Mouse (Mus musculus): ENCODE results near the gene Ints14. TPM values are rescaled to one million over a fixed set of nuclear protein-coding genes. Genes with fewer than 3 reads are reported as not detected.

Ints14 gene
- polyA plus RNA-seq, 1 experiment from 2014 or later: 45.0 TPM

DNA sequence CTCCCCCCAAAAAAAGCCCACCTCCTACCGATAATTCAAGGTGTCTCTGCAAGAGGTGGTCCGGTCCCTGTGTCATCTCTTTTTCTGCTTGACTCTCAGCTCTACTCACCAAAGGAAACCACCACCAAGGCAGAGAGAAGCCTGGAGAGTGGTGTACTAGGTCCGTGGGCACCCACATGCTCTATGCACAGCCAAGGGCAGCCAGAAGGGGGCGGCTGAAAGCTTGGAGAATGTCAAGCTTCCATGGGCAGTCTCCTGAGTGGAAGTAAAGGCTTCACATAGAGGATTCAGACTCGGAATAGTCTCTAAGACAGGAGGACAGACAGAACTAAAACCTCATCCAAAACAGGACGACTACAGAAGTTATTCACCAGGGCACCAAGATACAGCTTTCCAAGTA is 50.6 kb downstream of the Ints14 start:
- no peaks in the 10 kb centered on the region for H3K9me3 ChIP-seq
- ATAC-seq (replicated peaks): no peak
- H3K36me3 ChIP-seq: peaks cover 14% of the 10 kb centered on the region
- no peak overlapping the region for H3K4me3 ChIP-seq
- WGBS: 54% methylated on average over 6 of the region's 6 CpGs
- H3K4me2 ChIP-seq (replicated peaks): no peak overlapping the region
- H3K27me3 ChIP-seq: no peaks in the 10 kb centered on the region
- H3K27ac ChIP-seq (replicated peaks): no peak overlapping the region
- H3K9ac ChIP-seq (replicated peaks): no peak overlapping the region
- H3K4me1 ChIP-seq: peaks cover 11% of the 10 kb centered on the region

DNA sequence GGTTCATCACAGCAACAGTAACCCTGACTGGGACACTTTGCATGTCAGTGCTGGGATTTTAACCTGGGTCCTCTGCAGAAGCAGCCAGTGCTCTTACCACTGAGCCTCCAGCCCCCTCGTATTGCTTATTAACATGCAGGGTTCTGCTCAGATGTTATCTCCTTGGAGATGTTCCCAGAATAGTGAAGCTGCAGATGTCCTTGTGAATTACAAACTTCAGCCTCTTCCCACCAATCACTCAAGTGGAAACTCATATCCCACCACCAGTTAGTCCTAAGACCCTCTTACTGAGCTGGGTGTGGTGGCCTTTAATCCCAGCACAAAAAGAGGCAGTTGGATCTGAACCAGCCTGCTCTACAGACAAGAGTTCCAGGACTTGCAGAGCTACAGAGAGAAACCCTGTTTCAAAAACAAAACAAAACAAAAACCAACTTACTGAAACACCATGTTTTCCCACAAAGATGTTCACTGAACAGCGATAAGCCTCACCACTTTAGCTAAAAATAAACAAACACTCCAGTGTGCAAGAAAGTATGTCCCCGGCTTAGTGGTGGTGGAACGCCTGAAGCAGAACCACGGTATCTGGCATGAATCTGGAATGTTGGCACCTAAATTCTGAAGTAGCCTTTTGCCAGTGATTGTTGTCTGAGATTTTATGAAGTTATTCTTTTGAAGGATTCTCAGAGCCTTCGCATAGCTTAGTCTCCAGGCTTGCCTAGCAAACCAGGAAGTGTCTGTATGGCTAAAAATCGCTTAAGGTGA is 54.9 kb downstream of the Ints14 start:
- Histone ChIP-seq H3K9me3 (no peaks in the 10 kb centered on the region), H3K4me2 (replicated peaks) (no peak overlapping the region), H3K9ac (replicated peaks) (no peak overlapping the region), H3K27me3 (no peaks in the 10 kb centered on the region), H3K4me3 (no peak overlapping the region), H3K4me1 (peaks cover 54% of the 10 kb centered on the region), H3K27ac (replicated peaks) (0 out of 2 replicates have a peak overlapping the region, but pooled peaks have one; percentile 31), H3K36me3 (no peaks in the 10 kb centered on the region)
- no peak for ATAC-seq (replicated peaks)
- WGBS: 72% methylated on average over 7 of the region's 7 CpGs

DNA sequence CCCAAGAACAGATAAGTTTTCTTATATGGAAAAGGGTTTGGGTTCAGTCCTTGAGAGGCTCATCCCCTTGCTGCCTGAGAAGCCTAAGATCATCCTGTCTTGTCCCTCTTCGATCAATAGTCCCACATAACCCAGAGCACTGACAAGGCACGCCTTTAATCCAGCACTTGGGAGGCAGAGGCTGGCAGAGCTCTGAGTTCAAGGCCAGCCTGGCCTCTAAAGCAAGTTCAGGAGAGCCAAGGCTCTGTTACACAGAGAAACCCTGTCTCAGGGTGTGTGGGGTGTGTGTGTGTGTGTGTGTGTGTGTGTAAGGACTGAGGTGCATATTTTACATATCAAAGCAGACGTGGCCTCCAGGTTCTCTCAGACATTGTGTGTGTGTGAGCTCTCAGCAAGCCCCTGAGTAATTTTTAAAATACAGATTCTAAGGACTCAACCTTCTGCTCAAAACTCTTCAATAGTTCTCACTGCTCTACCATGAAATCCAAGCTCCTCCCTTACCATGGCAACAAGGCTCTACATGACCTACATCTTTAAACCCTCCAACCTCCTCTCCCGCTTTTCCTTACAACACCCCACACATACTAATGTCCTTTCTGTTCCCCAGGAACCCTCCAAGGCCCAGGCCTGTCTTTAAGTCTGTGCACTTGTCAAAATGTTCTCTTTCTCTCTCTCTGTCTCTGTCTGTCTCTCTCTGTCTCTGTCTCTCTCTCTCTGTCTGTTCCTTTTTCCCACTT is 55.7 kb downstream of the Ints14 start:
- H3K4me2 ChIP-seq (replicated peaks): no peak overlapping the region
- H3K4me3 ChIP-seq: no peak overlapping the region
- H3K27me3 ChIP-seq: no peaks in the 10 kb centered on the region
- H3K9ac ChIP-seq (replicated peaks): no peak overlapping the region
- peaks cover 55% of the 10 kb centered on the region for H3K4me1 ChIP-seq
- H3K9me3 ChIP-seq: no peaks in the 10 kb centered on the region
- 71% methylated on average over 4 of the region's 4 CpGs for WGBS
- H3K36me3 ChIP-seq: no peaks in the 10 kb centered on the region
- peak overlapping the region; percentile 31; the same call in 1 of the 2 replicates for H3K27ac ChIP-seq (replicated peaks)
- ATAC-seq (replicated peaks): no peak

DNA sequence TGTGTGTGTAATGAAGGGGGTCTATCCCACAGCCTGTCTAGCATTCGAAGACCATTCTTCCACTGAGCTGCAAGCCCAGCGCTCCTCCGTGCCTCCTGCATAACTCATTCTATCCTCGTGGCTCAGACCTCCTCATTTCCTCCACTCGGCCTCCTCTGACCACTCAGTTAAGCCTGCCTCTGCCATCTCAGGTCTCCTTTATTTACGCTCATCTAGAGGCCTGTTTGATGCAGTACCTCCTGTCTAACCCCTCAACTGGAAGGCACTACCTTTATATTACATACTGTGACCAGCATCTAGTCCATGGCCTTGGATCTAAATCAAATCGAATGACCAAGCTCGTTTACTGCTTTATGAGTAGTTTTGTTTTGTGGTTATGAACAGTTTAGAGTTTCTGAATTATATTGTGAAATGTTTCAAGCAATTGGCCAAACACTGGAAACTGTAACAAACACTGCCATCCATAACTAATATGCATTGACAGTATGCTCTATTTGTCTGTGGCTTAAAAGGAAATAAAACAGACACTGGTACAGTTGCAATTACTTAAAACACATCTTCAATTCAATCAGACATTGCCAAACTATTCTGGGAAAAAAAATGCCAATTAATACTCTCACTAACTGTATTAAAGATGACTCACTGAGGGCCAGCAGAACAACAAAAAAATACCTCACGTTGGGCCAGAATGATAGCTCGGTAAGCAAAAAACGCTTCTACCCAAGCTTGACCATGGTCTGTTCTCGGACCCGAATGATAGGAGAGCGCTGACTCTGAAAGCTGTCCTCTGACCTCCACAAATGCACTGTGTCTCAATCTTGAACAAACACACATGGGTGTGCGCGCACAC is 56.5 kb downstream of the Ints14 start:
- no peak overlapping the region for H3K9ac ChIP-seq (replicated peaks)
- H3K4me3 ChIP-seq: no peak overlapping the region
- 79% methylated on average over 16 of the region's 16 CpGs for WGBS
- peak overlapping the region; percentile 31; the same call in 1 of the 2 replicates for H3K27ac ChIP-seq (replicated peaks)
- no peak for ATAC-seq (replicated peaks)
- H3K9me3 ChIP-seq: no peaks in the 10 kb centered on the region
- no peaks in the 10 kb centered on the region for H3K27me3 ChIP-seq
- no peak overlapping the region for H3K4me2 ChIP-seq (replicated peaks)
- no peaks in the 10 kb centered on the region for H3K36me3 ChIP-seq
- peaks cover 59% of the 10 kb centered on the region for H3K4me1 ChIP-seq

DNA sequence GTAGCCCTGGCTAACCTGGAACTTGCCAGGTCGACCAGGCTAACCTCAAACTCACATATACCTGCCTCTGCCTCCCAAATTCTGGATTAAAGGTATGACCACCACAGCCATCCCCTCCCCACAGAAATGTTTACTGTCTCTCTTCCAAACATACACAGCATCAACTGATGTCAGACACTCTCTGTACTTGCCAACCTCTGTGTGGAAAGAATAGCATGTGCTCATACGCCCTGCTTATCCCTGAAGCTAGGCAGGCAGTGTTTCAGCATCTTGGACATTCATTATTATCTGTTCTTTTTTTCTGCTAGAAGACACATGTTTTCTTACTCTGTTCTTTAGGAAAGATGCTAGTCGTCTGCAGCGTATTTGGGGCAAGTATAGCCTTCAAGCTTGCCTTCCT is 57.2 kb downstream of the Ints14 start:
- H3K27ac ChIP-seq (replicated peaks): no peak overlapping the region
- H3K4me3 ChIP-seq: no peak overlapping the region
- H3K4me1 ChIP-seq: peaks cover 61% of the 10 kb centered on the region
- H3K27me3 ChIP-seq: no peaks in the 10 kb centered on the region
- no peak for ATAC-seq (replicated peaks)
- no peaks in the 10 kb centered on the region for H3K9me3 ChIP-seq
- WGBS: 85% methylated on average over 4 of the region's 4 CpGs
- no peak overlapping the region for H3K9ac ChIP-seq (replicated peaks)
- no peaks in the 10 kb centered on the region for H3K36me3 ChIP-seq
- H3K4me2 ChIP-seq (replicated peaks): no peak overlapping the region

DNA sequence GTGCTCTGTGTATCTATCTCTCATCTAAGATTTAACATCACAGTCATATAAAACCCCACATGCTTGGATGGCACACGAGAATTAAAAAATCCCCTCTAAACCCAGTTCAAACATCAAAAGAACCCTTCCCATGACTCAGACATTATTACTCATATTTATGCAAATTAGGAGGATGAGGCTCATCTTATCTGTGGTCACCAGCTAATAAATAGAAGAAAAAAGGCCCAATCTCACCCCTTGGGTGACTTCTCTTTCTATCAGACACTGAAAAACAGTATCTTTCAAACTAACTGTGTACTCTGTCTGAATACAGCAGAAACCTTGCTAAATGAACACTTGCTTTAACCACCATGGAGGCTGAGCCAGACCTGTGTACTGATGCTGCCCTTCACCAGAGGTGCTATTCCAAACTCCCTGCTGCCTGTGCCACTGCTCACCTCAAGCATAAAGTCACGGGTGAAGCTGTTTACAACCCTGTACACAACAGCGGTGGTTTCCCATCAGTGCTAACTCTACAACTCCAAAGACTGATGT is 58.0 kb downstream of the Ints14 start:
- peaks cover 61% of the 10 kb centered on the region for H3K4me1 ChIP-seq
- H3K9me3 ChIP-seq: no peaks in the 10 kb centered on the region
- peak overlapping the region; percentile 11; the same call in 1 of the 2 replicates for H3K4me2 ChIP-seq (replicated peaks)
- ATAC-seq (replicated peaks): no peak
- no peaks in the 10 kb centered on the region for H3K36me3 ChIP-seq
- H3K27ac ChIP-seq (replicated peaks): no peak overlapping the region
- no peak overlapping the region for H3K9ac ChIP-seq (replicated peaks)
- 72% methylated on average over 3 of the region's 3 CpGs for WGBS
- H3K27me3 ChIP-seq: no peaks in the 10 kb centered on the region
- H3K4me3 ChIP-seq: no peak overlapping the region

DNA sequence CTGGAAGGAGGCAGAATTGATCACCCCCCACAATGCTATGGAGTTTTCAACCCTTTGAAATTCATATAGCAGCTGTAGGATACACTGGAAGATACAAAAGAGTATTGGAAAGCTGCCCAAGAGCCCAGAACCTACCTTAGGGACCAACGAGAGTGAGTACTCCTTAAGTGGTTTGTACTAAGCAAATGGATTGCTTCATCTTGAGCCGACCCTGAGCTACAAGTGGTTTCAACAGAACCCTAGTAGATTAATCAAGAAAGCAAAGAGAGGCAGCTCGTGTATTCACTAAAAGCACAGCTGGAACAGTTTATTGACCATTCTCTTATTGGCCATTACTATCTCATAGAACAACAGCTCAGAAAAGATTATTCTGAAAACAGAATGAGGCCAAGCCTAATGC is 58.4 kb downstream of the Ints14 start:
- H3K9ac ChIP-seq (replicated peaks): no peak overlapping the region
- no peak for ATAC-seq (replicated peaks)
- no peak overlapping the region for H3K4me3 ChIP-seq
- no peaks in the 10 kb centered on the region for H3K9me3 ChIP-seq
- peak overlapping the region; percentile 11 for H3K4me2 ChIP-seq (replicated peaks)
- H3K4me1 ChIP-seq: peaks cover 61% of the 10 kb centered on the region
- no peak overlapping the region for H3K27ac ChIP-seq (replicated peaks)
- WGBS: 45% methylated on average over 3 of the region's 3 CpGs
- H3K27me3 ChIP-seq: no peaks in the 10 kb centered on the region
- H3K36me3 ChIP-seq: no peaks in the 10 kb centered on the region

DNA sequence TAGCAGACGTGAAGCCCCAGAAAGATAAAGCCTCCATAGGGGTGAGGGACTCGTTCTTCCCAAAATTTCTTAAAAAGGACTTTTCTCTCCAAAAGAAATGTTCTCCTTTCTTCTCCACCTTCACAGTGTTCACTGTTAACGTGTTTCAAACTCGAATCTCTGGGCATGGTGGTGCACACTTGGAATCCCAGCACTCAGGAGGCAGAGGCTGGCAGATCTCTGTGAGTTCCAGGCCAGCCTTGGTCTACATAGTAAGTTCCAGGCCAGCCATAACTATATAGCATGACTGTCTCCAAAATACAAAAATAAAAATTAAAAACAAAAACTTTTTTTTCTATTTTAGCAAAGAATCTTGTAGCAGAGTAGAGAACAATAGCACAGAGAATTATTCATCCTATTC is 59.4 kb downstream of the Ints14 start:
- no peaks in the 10 kb centered on the region for H3K27me3 ChIP-seq
- peak overlapping the region; percentile 67 for H3K4me3 ChIP-seq
- peak overlapping the region; percentile 52 for H3K4me2 ChIP-seq (replicated peaks)
- 66% methylated on average over 4 of the region's 4 CpGs for WGBS
- no peak overlapping the region for H3K27ac ChIP-seq (replicated peaks)
- peaks cover 61% of the 10 kb centered on the region for H3K4me1 ChIP-seq
- H3K9me3 ChIP-seq: no peaks in the 10 kb centered on the region
- peak overlapping the region; percentile 92; the same call in 1 of the 2 replicates for H3K9ac ChIP-seq (replicated peaks)
- no peaks in the 10 kb centered on the region for H3K36me3 ChIP-seq
- ATAC-seq (replicated peaks): no peak

DNA sequence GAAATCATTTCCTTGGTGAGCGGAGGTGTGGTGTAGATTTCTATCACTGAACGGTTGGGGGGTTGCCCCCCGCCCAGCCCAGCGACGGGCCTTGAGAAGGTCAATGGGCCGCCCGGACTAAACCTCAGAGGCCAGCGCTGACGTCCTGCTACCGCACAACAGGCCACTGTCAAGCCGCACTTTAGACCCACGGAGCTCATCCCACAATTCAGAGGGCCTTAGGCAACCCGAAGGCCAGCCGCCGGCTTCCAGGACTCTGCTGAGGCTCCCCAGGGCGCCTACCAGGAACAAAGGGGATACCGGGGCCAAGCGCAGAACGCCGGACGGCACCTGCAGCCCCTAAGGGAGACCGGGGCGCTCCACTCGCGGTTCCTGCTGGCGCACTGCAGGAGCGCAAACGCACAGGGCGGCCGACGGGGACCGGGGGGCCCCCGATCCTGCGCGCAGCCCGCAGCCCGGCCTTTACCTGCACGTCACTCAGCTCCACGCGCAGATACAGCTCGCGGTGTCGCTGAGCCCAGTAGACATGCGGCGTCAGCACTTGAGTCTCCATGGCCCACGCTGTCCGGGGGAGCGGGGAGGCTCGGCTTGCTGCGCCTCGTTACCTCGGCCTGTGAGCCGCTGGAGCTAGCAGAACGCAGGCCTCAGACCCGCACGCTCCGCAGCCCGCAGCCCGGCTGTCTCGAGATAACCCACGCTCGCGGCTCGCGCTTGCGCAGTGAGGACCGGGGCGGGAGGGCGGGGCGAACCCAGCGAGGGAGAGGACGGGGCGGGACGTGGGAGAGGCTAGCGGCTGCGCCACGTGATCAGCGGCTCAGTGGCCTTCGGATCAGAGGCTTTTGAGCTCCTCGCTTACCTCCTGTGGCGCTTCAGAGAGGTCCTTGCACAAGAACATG is 60.5 kb downstream of the Ints14 start, which contains the start of gene Hacd3:
TSS of gene Hacd3 (minus strand) at position 703 of the 896 bp plus-strand sequence.
- under 1% methylated on average over 81 of the region's 81 CpGs for WGBS
- H3K36me3 ChIP-seq: no peaks in the 10 kb centered on the region
- peak within 1 kb of the TSS; percentile 89 for H3K27ac ChIP-seq (replicated peaks)
- H3K27me3 ChIP-seq: no peaks in the 10 kb centered on the region
- H3K4me3 ChIP-seq: peak within 1 kb of the TSS; percentile 67
- H3K4me1 ChIP-seq: peaks cover 51% of the 10 kb centered on the region
- H3K4me2 ChIP-seq (replicated peaks): peak within 1 kb of the TSS; percentile 52
- no peaks in the 10 kb centered on the region for H3K9me3 ChIP-seq
- peak within 1 kb of the TSS; percentile 92 for H3K9ac ChIP-seq (replicated peaks)
- ATAC-seq (replicated peaks): peak; percentile 95

DNA sequence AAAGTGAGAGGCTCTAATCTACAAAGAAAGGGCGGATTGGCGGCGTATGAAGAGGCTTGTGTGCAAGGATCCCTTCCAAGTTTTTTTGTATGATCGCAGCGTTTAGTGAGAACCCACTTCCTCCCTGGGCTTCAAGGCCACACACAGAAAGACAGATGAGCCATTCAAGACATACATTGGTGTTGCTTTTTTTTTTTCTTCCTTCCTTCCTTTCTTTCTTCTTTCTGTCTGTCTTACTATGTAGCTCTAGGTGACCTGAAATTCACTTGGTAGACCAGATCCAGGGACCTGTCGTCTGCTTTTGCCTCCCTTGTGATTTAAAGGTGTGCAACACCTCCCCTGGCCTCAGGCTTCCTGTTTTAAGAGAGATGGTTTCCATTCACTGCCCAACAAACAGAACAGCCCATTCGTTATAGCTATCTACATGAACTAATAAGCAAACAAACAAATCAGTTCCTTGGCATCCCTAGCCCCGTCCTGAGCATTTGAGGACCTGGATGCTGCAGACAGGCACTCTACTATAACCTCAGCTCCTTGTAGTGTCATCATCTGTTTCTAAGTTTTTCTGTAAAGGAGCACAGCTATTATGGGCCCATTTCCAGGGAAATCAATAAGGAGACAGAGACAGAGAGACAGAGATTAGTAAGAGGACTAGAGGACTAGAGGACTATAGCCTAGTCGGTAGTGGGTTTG is 61.3 kb downstream of the Ints14 start:
- ATAC-seq (replicated peaks): no peak
- WGBS: 17% methylated on average over 9 of the region's 9 CpGs

More for the DNA sequence above, 61.3 kb downstream of the Ints14 start:
- H3K27me3 ChIP-seq: no peaks in the 10 kb centered on the region
- H3K27ac ChIP-seq (replicated peaks): peak overlapping the region; percentile 89
- H3K9ac ChIP-seq (replicated peaks): peak overlapping the region; percentile 92
- no peaks in the 10 kb centered on the region for H3K9me3 ChIP-seq
- H3K4me1 ChIP-seq: peaks cover 43% of the 10 kb centered on the region
- peak overlapping the region; percentile 67 for H3K4me3 ChIP-seq
- no peaks in the 10 kb centered on the region for H3K36me3 ChIP-seq
- peak overlapping the region; percentile 52 for H3K4me2 ChIP-seq (replicated peaks)
